Mouse (Mus musculus) forebrain, embryonic 12.5 days (tissue): ENCODE measurements around the gene Sec22b. TPM values are rescaled to one million over a fixed set of nuclear protein-coding genes. Genes with fewer than 3 reads are reported as not detected.

Experiments
- ATAC-seq: fragments of 200-750 bp; cut with Nextera tagmentation; 2 replicates; pipeline ENCODE4 v1.8.0; 2017; ENCODE audit warnings: moderate TSS enrichment; ENCODE audit not compliant: low FRiP score
- H3K27ac ChIP-seq: fragments of 300-500 bp; sonication (generic); 2 replicates; pipeline ENCODE4 v1.5.1; 2016; ENCODE audit warnings: mild to moderate bottlenecking
- H3K27me3 ChIP-seq: fragments of 300-500 bp; sonication (generic); 2 replicates; pipeline ENCODE4 v1.6.1; 2016; ENCODE audit warnings: mild to moderate bottlenecking
- H3K36me3 ChIP-seq: fragments of 300-500 bp; sonication (generic); replicated peaks from 2 replicates; pipeline ENCODE4 v1.6.1; 2016; ENCODE audit warnings: mild to moderate bottlenecking
- H3K4me1 ChIP-seq: fragments of 300-500 bp; sonication (generic); 2 replicates; pipeline ENCODE4 v1.6.1; 2016
- H3K4me2 ChIP-seq: fragments of 300-500 bp; sonication (generic); 2 replicates; pipeline ENCODE4 v1.6.1; 2016; ENCODE audit warnings: mild to moderate bottlenecking, moderate library complexity
- H3K4me3 ChIP-seq: fragments of 300-500 bp; sonication (generic); replicated peaks from 2 replicates; pipeline ENCODE4 v1.5.1; 2016; ENCODE audit warnings: mild to moderate bottlenecking
- H3K9ac ChIP-seq: fragments of 300-500 bp; sonication (generic); 2 replicates; pipeline ENCODE4 v1.6.1; 2016; ENCODE audit warnings: mild to moderate bottlenecking
- H3K9me3 ChIP-seq: fragments of 300-500 bp; sonication (generic); 2 replicates; pipeline ENCODE4 v1.6.1; 2016
- WGBS: fragments of 180-500 bp; shearing (Covaris S2); methylation state at CpG from one replicate; pipeline ENCODE4 v1.1.7; 2016; 5-methylcytosine and 5-hydroxymethylcytosine counted together
- polyA plus RNA-seq: library from polyadenylated mRNA; unstranded; fragments of >200 nt; fragmentation: Nextera tagmentation; extraction: Ambion mirVana; gene quantifications from 2 replicates; pipeline ENCODE4 v1.2.1, GENCODE M21; 2016

Sec22b gene
- polyA plus RNA-seq, 1 experiment from 2014 or later, result 107 TPM

GRCm38 (mm10) chr3:97876259-97876658 lies 24.7 kb upstream of the Sec22b start:
- H3K4me2 ChIP-seq, result no peak overlapping the region
- H3K4me1 ChIP-seq, result no peaks in the 10 kb centered on the region
- no peak overlapping the region for H3K27ac ChIP-seq
- H3K9ac ChIP-seq, result no peak overlapping the region
- no peak overlapping the region for H3K4me3 ChIP-seq
- no peak for ATAC-seq
- WGBS, result 49% methylated on average over 8 of the region's 8 CpGs
- H3K27me3 ChIP-seq, result 0 out of 2 replicates have a peak, but pooled peaks cover 3% of the 10 kb centered on the region
- no peaks in the 10 kb centered on the region for H3K36me3 ChIP-seq
- no peaks in the 10 kb centered on the region for H3K9me3 ChIP-seq

- no peaks in the 10 kb centered on the region for H3K36me3 ChIP-seq
- 17% methylated on average over 5 of the region's 5 CpGs for WGBS
- no peaks in the 10 kb centered on the region for H3K27me3 ChIP-seq
- no peak overlapping the region for H3K9ac ChIP-seq
- no peak for ATAC-seq
- no peak overlapping the region for H3K4me3 ChIP-seq
- no peaks in the 10 kb centered on the region for H3K9me3 ChIP-seq
- H3K27ac ChIP-seq, result no peak overlapping the region
- no peaks in the 10 kb centered on the region for H3K4me1 ChIP-seq
- no peak overlapping the region for H3K4me2 ChIP-seq
Measured at GRCm38 (mm10) chr3:97879222-97879621, 21.8 kb upstream of the Sec22b start.

GRCm38 (mm10) chr3:97881576-97881975 lies 19.4 kb upstream of the Sec22b start:
- H3K4me2 ChIP-seq, result no peak overlapping the region
- no peaks in the 10 kb centered on the region for H3K27me3 ChIP-seq
- ATAC-seq, result no peak
- H3K9me3 ChIP-seq, result no peaks in the 10 kb centered on the region
- WGBS, result 94% methylated on average over 5 of the region's 5 CpGs
- no peak overlapping the region for H3K9ac ChIP-seq
- no peak overlapping the region for H3K27ac ChIP-seq
- H3K4me3 ChIP-seq, result no peak overlapping the region
- no peaks in the 10 kb centered on the region for H3K36me3 ChIP-seq
- H3K4me1 ChIP-seq, result no peaks in the 10 kb centered on the region

- 61% methylated on average over 5 of the region's 5 CpGs for WGBS
- ATAC-seq, result no peak
- Histone ChIP-seq H3K4me2 (peak overlapping the region; percentile 92), H3K9me3 (no peaks in the 10 kb centered on the region), H3K4me1 (peaks cover 11% of the 10 kb centered on the region), H3K36me3 (no peaks in the 10 kb centered on the region), H3K27me3 (peaks cover 39% of the 10 kb centered on the region), H3K9ac (no peak overlapping the region), H3K4me3 (peak overlapping the region; percentile 48), H3K27ac (no peak overlapping the region)
Measured at GRCm38 (mm10) chr3:97887785-97888167, 13.2 kb upstream of the Sec22b start.

GRCm38 (mm10) chr3:97888168-97888901 lies 12.7 kb upstream of the Sec22b start, which contains the start of gene Pde4dip:
Pde4dip (minus strand) TSS chr3:97888707.
- peaks cover 11% of the 10 kb centered on the region for H3K4me1 ChIP-seq
- peak within 1 kb of the TSS; percentile 48 for H3K4me3 ChIP-seq
- no peaks in the 10 kb centered on the region for H3K9me3 ChIP-seq
- H3K9ac ChIP-seq, result peak within 1 kb of the TSS; percentile 67
- peak; percentile 67 for ATAC-seq
- peak within 1 kb of the TSS; percentile 92 for H3K4me2 ChIP-seq
- no peaks in the 10 kb centered on the region for H3K36me3 ChIP-seq
- WGBS, result 2% methylated on average over 44 of the region's 44 CpGs
- H3K27me3 ChIP-seq, result peaks cover 41% of the 10 kb centered on the region
- H3K27ac ChIP-seq, result no peak within 1 kb of the TSS

GRCm38 (mm10) chr3:97890205-97890604 lies 10.8 kb upstream of the Sec22b start:
- H3K27me3 ChIP-seq, result peaks cover 46% of the 10 kb centered on the region
- no peak overlapping the region for H3K27ac ChIP-seq
- H3K4me1 ChIP-seq, result peaks cover 11% of the 10 kb centered on the region
- WGBS, result 74% methylated on average over 6 of the region's 6 CpGs
- no peaks in the 10 kb centered on the region for H3K9me3 ChIP-seq
- no peak overlapping the region for H3K4me3 ChIP-seq
- no peak overlapping the region for H3K4me2 ChIP-seq
- H3K36me3 ChIP-seq, result no peaks in the 10 kb centered on the region
- ATAC-seq, result no peak
- H3K9ac ChIP-seq, result no peak overlapping the region

- no peaks in the 10 kb centered on the region for H3K36me3 ChIP-seq
- H3K4me3 ChIP-seq, result no peak overlapping the region
- H3K27ac ChIP-seq, result no peak overlapping the region
- no peaks in the 10 kb centered on the region for H3K4me1 ChIP-seq
- H3K9ac ChIP-seq, result no peak overlapping the region
- peaks cover 22% of the 10 kb centered on the region for H3K27me3 ChIP-seq
- H3K9me3 ChIP-seq, result no peaks in the 10 kb centered on the region
- ATAC-seq, result no peak
- H3K4me2 ChIP-seq, result no peak overlapping the region
- 56% methylated on average over 6 of the region's 6 CpGs for WGBS
Measured at GRCm38 (mm10) chr3:97894695-97895094, 6.3 kb upstream of the Sec22b start.

- Histone ChIP-seq H3K27me3 (0 out of 2 replicates have a peak, but pooled peaks cover 5% of the 10 kb centered on the region), H3K36me3 (no peaks in the 10 kb centered on the region), H3K4me1 (peaks cover 14% of the 10 kb centered on the region), H3K9ac (no peak overlapping the region), H3K9me3 (no peaks in the 10 kb centered on the region), H3K4me3 (no peak overlapping the region), H3K4me2 (no peak overlapping the region), H3K27ac (no peak overlapping the region)
- no peak for ATAC-seq
- WGBS, result 72% methylated on average over 3 of the region's 3 CpGs
Measured at GRCm38 (mm10) chr3:97898381-97898780, 2.6 kb upstream of the Sec22b start.

- WGBS, result 29% methylated on average over 5 of the region's 5 CpGs
- ATAC-seq, result no peak
- Histone ChIP-seq H3K27me3 (no peaks in the 10 kb centered on the region), H3K4me2 (peak overlapping the region; percentile 80), H3K4me1 (peaks cover 14% of the 10 kb centered on the region), H3K27ac (no peak overlapping the region), H3K9ac (peak overlapping the region; percentile 90), H3K9me3 (no peaks in the 10 kb centered on the region), H3K4me3 (peak overlapping the region; percentile 97), H3K36me3 (no peaks in the 10 kb centered on the region)
Measured at GRCm38 (mm10) chr3:97901586-97901985, 596 bp downstream of the Sec22b start.

GRCm38 (mm10) chr3:97909737-97910136 lies 8.7 kb downstream of the Sec22b start:
- Histone ChIP-seq H3K4me1 (no peaks in the 10 kb centered on the region), H3K36me3 (peaks cover 6% of the 10 kb centered on the region), H3K27ac (no peak overlapping the region), H3K27me3 (no peaks in the 10 kb centered on the region), H3K4me2 (no peak overlapping the region), H3K4me3 (no peak overlapping the region), H3K9me3 (no peaks in the 10 kb centered on the region), H3K9ac (no peak overlapping the region)
- WGBS, result 34% methylated on average over 2 of the region's 2 CpGs
- ATAC-seq, result no peak

- Histone ChIP-seq H3K4me3 (no peak overlapping the region), H3K9ac (no peak overlapping the region), H3K4me1 (no peaks in the 10 kb centered on the region), H3K27me3 (no peaks in the 10 kb centered on the region), H3K36me3 (peaks cover 18% of the 10 kb centered on the region), H3K27ac (no peak overlapping the region), H3K4me2 (no peak overlapping the region), H3K9me3 (no peaks in the 10 kb centered on the region)
- 87% methylated on average over 7 of the region's 7 CpGs for WGBS
- ATAC-seq, result no peak
Measured at GRCm38 (mm10) chr3:97911093-97911492, 10.1 kb downstream of the Sec22b start.

GRCm38 (mm10) chr3:97915081-97915480 lies 14.1 kb downstream of the Sec22b start:
- Histone ChIP-seq H3K4me3 (no peak overlapping the region), H3K9me3 (no peaks in the 10 kb centered on the region), H3K27ac (no peak overlapping the region), H3K36me3 (peaks cover 32% of the 10 kb centered on the region), H3K4me1 (no peaks in the 10 kb centered on the region), H3K4me2 (no peak overlapping the region), H3K27me3 (no peaks in the 10 kb centered on the region), H3K9ac (no peak overlapping the region)
- ATAC-seq, result no peak
- 84% methylated on average over 4 of the region's 4 CpGs for WGBS

- no peak for ATAC-seq
- H3K4me3 ChIP-seq, result no peak overlapping the region
- no peak overlapping the region for H3K9ac ChIP-seq
- no peaks in the 10 kb centered on the region for H3K27me3 ChIP-seq
- no peaks in the 10 kb centered on the region for H3K9me3 ChIP-seq
- no peak overlapping the region for H3K27ac ChIP-seq
- WGBS, result 96% methylated on average over 10 of the region's 10 CpGs
- H3K4me2 ChIP-seq, result no peak overlapping the region
- peaks cover 54% of the 10 kb centered on the region for H3K36me3 ChIP-seq
- H3K4me1 ChIP-seq, result no peaks in the 10 kb centered on the region
Measured at GRCm38 (mm10) chr3:97918885-97919550, 18.0 kb downstream of the Sec22b start.
